Mouse (Mus musculus) T-helper 2 cell (primary cell): ENCODE data around the gene Arsg.

Experiments
- in situ Hi-C: fragments of 300-600 bp; cut with MboI, MseI; formaldehyde crosslinking; loops from one replicate; pipeline ENCODE4 v1.15.1; 2025; ENCODE audit warnings: high pct_unique_total_duplicates

Arsg gene

DNA sequence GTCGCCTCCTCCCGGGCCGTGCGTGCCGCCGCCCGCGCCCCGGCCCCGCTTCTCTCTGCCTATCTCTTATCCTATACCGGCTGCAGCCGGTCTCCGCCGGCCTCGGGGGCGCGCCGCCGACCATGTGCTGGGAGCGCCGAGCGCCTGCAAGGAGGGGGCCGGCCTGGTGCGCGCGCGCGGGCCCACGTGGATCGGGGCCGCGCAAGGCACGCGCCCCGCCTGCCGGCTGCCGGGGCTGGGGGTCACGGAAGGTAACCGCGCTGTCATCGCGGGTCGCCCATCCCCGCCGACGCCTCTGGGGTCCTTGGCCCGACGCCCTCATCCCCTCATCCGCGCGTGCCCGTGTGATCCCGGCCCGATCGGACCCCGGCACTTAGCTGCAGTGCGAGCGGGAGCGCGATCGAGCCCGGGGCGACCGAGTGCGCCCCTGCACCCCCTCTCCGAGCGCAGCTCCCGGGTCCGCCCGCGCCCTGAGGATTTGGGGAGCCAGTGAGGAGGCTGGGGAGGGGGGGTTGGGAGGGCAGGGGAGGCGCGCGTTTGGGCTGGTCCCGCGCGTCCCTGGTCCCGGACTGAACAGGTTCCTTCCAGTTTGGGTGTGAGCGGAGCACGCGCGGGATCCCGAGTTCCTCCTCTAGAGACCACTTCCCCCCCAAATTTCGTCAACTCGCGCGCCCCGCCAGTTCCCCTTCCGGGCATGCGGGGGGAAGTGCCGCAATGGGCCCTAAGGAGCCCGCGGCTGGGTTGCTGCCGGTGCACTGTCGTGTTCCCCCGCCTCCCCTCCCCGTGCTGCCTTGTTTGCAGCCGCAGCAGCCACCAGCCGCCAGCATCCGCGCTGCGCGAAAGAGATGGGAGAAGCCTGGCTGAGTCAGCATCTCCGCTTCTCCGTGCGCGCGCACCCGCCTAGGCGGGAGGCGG lies at the start of gene Arsg, which contains the start of gene Slc16a6:
Gene Arsg (plus strand): TSS at position 204 of the 915 bp plus-strand sequence.
Gene Slc16a6 (minus strand): TSS at position 428 of the 915 bp plus-strand sequence.
- in situ Hi-C loops: no loop called here

- in situ Hi-C loops: loop anchor here (5.0 kb wide), 1 partner anchor 58 kb away; no protein-coding TSS in a partner anchor
These were observed 47.5 kb upstream of the Arsg start, which contains the start of gene Amz2 for GRCm38 (mm10) chr11:109425392-109426271. Amz2 (plus strand) TSS chr11:109425946.

- in situ Hi-C loops: loop anchor here (5.0 kb wide), 1 partner anchor 59 kb away; no protein-coding TSS in a partner anchor
These were observed 46.9 kb upstream of the Arsg start for GRCm38 (mm10) chr11:109426272-109426586.

- in situ Hi-C loops: loop anchor here (5.0 kb wide), 1 partner anchor 60 kb away; no protein-coding TSS in a partner anchor
These were observed 45.8 kb upstream of the Arsg start for GRCm38 (mm10) chr11:109427353-109427752.

DNA sequence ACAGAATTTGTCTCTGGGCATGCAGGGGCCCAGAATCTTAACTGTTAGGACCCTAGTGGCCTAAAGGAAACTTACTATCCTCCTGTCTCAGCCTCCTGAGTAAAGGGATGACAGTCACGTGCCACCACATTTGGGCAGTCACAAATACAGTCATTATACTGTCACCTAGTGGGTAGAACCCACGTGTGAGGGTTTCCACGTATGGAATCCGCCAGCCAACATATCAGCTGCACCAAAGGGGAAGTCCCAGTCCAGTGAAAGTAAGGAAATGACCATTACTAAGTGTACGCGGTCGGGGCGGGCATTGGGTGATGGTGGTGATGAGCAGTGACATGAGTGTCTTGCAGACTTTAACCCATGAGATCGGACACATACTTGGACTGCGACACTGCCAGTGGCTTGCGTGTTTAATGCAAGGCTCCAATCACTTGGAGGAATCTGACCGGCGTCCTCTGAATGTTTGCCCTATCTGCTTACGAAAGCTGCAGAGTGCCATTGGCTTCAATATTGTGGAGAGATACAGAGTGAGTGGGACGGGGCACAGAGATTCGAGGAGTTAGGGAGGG lies 38.9 kb upstream of the Arsg start:
- in situ Hi-C loops: no loop called here

- in situ Hi-C loops: no loop called here
These were observed 36.3 kb upstream of the Arsg start for GRCm38 (mm10) chr11:109436889-109437288.

- in situ Hi-C loops: no loop called here
These were observed 34.0 kb upstream of the Arsg start for GRCm38 (mm10) chr11:109439209-109439608.

GRCm38 (mm10) chr11:109439829-109440340 lies 33.3 kb upstream of the Arsg start:
- in situ Hi-C loops: loop anchor here (5.0 kb wide), 2 partner anchors 123 to 183 kb away; no protein-coding TSS in a partner anchor

DNA sequence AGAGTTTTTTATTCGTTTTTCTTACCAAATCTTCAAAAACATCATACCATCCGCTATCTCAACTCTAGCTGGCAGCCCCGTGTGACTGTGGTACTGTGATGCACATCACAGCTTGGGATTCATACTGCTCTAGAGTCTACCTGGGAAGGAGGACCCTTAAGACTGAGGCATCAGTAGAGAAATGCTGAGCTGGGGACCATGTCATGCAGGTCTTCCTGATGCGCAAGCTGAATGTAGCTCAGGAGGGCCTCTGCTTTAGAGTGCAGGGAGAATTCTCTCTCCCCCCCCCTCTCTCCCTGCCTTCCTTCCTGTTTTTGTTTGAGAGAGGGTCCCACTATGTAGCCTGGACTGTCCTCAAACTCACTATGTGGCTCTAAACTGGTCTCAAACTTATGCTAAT lies 32.5 kb upstream of the Arsg start:
- in situ Hi-C loops: loop anchor here (5.0 kb wide), 2 partner anchors 123 to 183 kb away; no protein-coding TSS in a partner anchor

GRCm38 (mm10) chr11:109441119-109441518 lies 32.1 kb upstream of the Arsg start:
- in situ Hi-C loops: loop anchor here (5.0 kb wide), 2 partner anchors 124 to 184 kb away; no protein-coding TSS in a partner anchor

DNA sequence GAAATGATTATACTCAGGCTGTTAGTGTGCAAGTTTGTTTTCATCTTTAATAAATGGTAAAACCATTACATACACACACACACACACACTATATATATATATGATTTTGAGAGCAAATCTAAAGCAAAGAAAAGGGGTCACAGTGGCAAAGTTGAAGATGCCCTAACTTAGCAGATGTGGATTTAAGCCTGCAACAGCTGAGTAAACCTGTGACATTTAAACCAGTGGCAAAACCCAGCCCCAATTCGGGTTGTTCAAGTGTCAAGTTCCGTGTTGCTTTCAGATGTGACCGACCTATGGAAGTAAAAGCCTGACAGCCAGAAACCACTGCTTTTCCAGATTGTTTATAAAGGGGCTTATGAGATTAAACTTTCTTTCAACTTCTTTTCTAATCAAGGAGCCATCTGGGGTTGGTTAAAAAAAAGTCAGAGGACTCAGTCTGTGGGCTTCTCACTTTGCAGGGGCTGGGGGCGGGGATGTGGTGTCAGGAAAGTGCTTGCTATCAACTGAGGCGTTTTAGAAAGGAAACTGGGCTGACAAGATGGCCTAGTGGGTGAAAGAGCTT lies 30.9 kb upstream of the Arsg start:
- in situ Hi-C loops: loop anchor here (5.0 kb wide), 2 partner anchors 125 to 185 kb away; no protein-coding TSS in a partner anchor

GRCm38 (mm10) chr11:109443468-109444263 lies 29.5 kb upstream of the Arsg start:
- in situ Hi-C loops: loop anchor here (5.0 kb wide), 2 partner anchors 126 to 186 kb away; no protein-coding TSS in a partner anchor

- in situ Hi-C loops: loop anchor here (5.0 kb wide), 2 partner anchors 127 to 187 kb away; no protein-coding TSS in a partner anchor
These were observed 28.6 kb upstream of the Arsg start for GRCm38 (mm10) chr11:109444600-109444999.

DNA sequence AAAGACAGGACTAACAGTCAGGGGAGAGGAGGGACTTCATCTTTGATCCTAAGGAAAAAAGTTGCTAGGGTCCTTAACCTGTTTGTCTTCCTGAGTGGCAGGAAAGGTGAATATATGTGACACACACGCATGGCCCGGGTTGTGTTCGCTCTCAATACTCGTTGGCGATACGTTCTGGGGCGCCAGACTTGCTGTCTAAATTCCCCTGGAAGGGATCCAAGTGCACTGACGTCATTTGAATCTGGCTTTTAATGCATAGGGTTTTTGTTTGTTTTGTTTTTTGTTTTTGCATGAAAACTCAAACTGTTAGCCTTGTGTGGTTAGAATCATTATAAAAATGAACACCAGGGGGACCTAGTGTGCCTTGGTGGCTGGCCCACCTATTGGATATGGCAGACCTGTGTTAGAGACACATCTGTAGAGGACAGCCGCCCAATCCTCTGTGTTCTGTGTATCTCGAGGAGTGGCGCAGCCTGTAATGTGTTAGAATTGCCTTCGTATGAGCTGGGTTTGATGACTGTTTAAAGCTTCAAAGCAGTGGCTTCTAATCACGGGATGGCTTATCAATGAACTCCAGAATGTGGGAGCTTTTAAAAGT lies 27.6 kb upstream of the Arsg start:
- in situ Hi-C loops: loop anchor here (5.0 kb wide), 2 partner anchors 97 to 142 kb away; no protein-coding TSS in a partner anchor

DNA sequence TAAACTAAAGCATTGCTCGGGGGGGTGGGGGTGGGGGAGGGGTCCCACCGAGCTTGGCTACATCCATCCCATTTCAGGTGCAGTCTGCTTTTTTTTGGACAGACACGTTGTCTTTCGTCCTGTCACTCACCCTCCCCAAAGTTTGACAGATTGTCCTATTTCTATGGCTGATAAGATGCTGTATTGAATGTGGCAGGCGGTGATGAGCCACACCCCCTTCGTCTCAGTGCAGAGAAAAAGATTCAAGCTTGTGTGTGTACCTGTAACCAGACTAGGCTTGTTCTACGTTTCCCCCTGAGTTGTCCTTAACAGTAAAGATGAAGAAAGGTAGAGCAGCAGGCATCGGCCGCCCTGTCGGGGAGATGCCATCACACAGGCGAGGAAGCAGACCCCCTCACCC lies 22.0 kb upstream of the Arsg start:
- in situ Hi-C loops: no loop called here

GRCm38 (mm10) chr11:109456261-109456660 lies 16.9 kb upstream of the Arsg start:
- in situ Hi-C loops: no loop called here

DNA sequence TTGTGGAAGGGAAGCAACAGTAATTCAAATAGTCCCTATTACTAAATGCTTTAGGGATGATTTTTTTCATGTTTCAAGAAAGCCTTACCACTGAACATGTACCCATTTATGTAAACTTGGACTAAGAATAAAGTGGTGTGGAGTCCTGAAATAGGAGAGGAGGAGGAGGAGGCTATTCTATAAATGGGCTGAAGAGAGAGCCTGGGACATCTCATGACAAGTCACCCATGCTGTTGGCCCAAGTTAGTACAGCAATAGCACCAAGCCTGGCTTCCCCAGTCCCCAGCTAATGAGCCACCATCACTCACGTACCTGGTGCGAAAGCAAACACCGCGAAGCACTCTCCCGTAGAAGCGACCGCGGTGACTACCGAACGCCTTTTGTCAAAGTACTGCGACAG lies 15.0 kb upstream of the Arsg start:
- in situ Hi-C loops: no loop called here

DNA sequence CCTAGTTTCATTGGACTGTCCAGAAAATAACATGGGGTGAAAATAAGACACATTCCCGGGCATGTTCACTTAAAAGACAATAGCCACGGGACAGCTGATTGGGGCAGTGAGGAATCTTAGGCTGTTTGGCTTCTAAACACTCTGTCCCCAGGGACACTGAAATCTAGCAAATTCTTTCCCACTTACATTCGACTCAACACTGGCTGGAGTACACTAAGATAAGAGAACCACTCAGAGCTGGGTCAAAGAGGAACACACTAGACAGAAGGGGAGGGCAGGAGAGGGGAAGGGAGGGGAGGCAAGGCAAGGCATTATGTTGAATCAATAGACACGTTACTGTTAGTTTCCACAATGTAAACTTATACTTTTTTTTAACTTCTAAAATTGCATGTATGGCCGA lies 12.6 kb upstream of the Arsg start:
- in situ Hi-C loops: loop anchor here (10.0 kb wide), 1 partner anchor 394 kb away; no protein-coding TSS in a partner anchor

DNA sequence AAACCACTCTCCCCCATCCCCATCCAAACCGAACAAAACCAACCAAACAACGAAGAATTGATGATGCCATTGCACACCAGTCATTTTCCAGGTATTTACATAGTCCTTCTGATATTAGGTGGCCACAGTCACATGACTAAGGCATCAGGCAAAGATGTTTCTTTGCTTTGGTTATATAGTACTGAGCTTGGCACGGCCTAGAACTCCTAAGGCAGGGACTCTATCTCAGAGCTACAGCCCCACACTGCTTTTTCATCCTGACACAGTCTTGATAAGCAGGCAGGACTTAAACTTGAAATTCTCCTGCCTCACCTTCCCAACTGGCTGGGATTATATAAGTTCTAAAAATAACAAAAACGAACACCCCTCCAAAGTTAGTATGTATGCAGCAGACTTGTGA lies 8.1 kb upstream of the Arsg start:
- in situ Hi-C loops: loop anchor here (10.0 kb wide), 1 partner anchor 390 kb away; no protein-coding TSS in a partner anchor
